Mouse (Mus musculus) liver, postnatal 0 days (tissue): ENCODE measurements around the gene Sh2b3. TPM values are rescaled to one million over a fixed set of nuclear protein-coding genes. Genes with fewer than 3 reads are reported as not detected.

ENCODE experiments used
- ATAC-seq: fragments of 200-750 bp; cut with Nextera tagmentation; 2 replicates; pipeline ENCODE4 v1.8.0; 2017; ENCODE audit warnings: mild to moderate bottlenecking, moderate library complexity
- DNase-seq: peaks from one replicate; pipeline ENCODE4 v3.0.0-alpha.2; 2016
- H3K27ac ChIP-seq: fragments of 300-500 bp; sonication (generic); 2 replicates; pipeline ENCODE4 v1.5.1; 2014; ENCODE audit warnings: antibody characterized with exemption, moderate library complexity, mild to moderate bottlenecking, low read depth
- H3K27me3 ChIP-seq: fragments of 300-500 bp; sonication (generic); 2 replicates; pipeline ENCODE4 v1.6.1; 2014; ENCODE audit warnings: low read length, control low read depth, mixed read lengths; ENCODE audit not compliant: insufficient read depth
- H3K36me3 ChIP-seq: fragments of 300-500 bp; sonication (generic); replicated peaks from 2 replicates; pipeline ENCODE4 v1.6.1; 2014; ENCODE audit warnings: mild to moderate bottlenecking, control low read depth, low read length, moderate library complexity, mixed read lengths; ENCODE audit not compliant: insufficient read depth
- H3K4me1 ChIP-seq: fragments of 300-500 bp; sonication (generic); 2 replicates; pipeline ENCODE4 v1.6.1; 2014; ENCODE audit warnings: antibody characterized with exemption, mild to moderate bottlenecking, control low read depth; ENCODE audit not compliant: insufficient read depth
- H3K4me2 ChIP-seq: fragments of 300-500 bp; sonication (generic); 2 replicates; pipeline ENCODE4 v1.6.1; 2014; ENCODE audit warnings: low read depth, mild to moderate bottlenecking, low read length, moderate library complexity, mixed read lengths
- H3K4me3 ChIP-seq: fragments of 300-500 bp; sonication (generic); 2 replicates; pipeline ENCODE4 v1.5.1; 2014; ENCODE audit warnings: low read depth, low read length
- H3K9ac ChIP-seq: fragments of 300-500 bp; sonication (generic); replicated peaks from 2 replicates; pipeline ENCODE4 v1.6.1; 2014; ENCODE audit warnings: mild to moderate bottlenecking, moderate library complexity
- H3K9me3 ChIP-seq: fragments of 300-500 bp; sonication (generic); 2 replicates; pipeline ENCODE4 v1.6.1; 2016; ENCODE audit warnings: mild to moderate bottlenecking, control low read depth, low read length, mixed read lengths
- CTCF ChIP-seq: sonication (generic); IDR thresholded peaks from 2 replicates; pipeline ENCODE4 v1.5.1; 2016; ENCODE audit warnings: antibody characterized with exemption, low read depth
- EP300 ChIP-seq: IDR thresholded peaks from 2 replicates; pipeline ENCODE4 v1.6.1; 2016; ENCODE audit warnings: antibody characterized with exemption, low read depth, mild to moderate bottlenecking
- WGBS: fragments of 180-500 bp; shearing (Covaris S2); extraction: QIAGEN DNeasy Blood & Tissue Kit; methylation state at CpG from one replicate; pipeline ENCODE4 v1.1.7; 2014; ENCODE audit not compliant: insufficient replicate concordance; 5-methylcytosine and 5-hydroxymethylcytosine counted together
- polyA plus RNA-seq: library from polyadenylated mRNA; unstranded; fragments of >200 nt; fragmentation: Nextera tagmentation; extraction: Ambion mirVana; gene quantifications from 2 replicates; pipeline ENCODE4 v1.2.1, GENCODE M21; 2015

Gene Sh2b3
- polyA plus RNA-seq, 1 experiment from 2014 or later: 9.0 TPM

GRCm38 (mm10) chr5:121783862-121784500 lies 53.5 kb downstream of the Sh2b3 start:
- Histone ChIP-seq H3K36me3 (peaks cover 49% of the 10 kb centered on the region), H3K4me2 (no peak overlapping the region), H3K27ac (no peak overlapping the region), H3K4me3 (no peak overlapping the region), H3K9ac (no peak overlapping the region), H3K9me3 (no peaks in the 10 kb centered on the region), H3K4me1 (no peaks in the 10 kb centered on the region), H3K27me3 (no peaks in the 10 kb centered on the region)
- ATAC-seq (no peak), DNase-seq (no peak)
- WGBS: 79% methylated on average over 10 of the region's 10 CpGs
- TF ChIP-seq EP300: no peak
- TF ChIP-seq CTCF: peak; percentile 16; the same call in 1 of the 2 replicates

- Histone ChIP-seq H3K4me1 (no peaks in the 10 kb centered on the region), H3K4me3 (no peak overlapping the region), H3K9ac (no peak overlapping the region), H3K27me3 (no peaks in the 10 kb centered on the region), H3K9me3 (no peaks in the 10 kb centered on the region), H3K27ac (no peak overlapping the region), H3K36me3 (peaks cover 59% of the 10 kb centered on the region), H3K4me2 (no peak overlapping the region)
- DNase-seq (no peak), ATAC-seq (no peak)
- WGBS: 60% methylated on average over 4 of the region's 4 CpGs
- TF ChIP-seq CTCF: peak; percentile 29
- TF ChIP-seq EP300: no peak
These were observed 55.0 kb downstream of the Sh2b3 start for GRCm38 (mm10) chr5:121782467-121782866.

GRCm38 (mm10) chr5:121780180-121780579 lies 57.3 kb downstream of the Sh2b3 start:
- H3K27ac ChIP-seq: no peak overlapping the region
- H3K9me3 ChIP-seq: no peaks in the 10 kb centered on the region
- H3K4me1 ChIP-seq: no peaks in the 10 kb centered on the region
- no peaks in the 10 kb centered on the region for H3K27me3 ChIP-seq
- no peak for ATAC-seq
- no peak overlapping the region for H3K4me3 ChIP-seq
- no peak overlapping the region for H3K4me2 ChIP-seq
- TF ChIP-seq EP300 (no peak), CTCF (no peak)
- peaks cover 57% of the 10 kb centered on the region for H3K36me3 ChIP-seq
- no peak overlapping the region for H3K9ac ChIP-seq
- 84% methylated on average over 5 of the region's 5 CpGs for WGBS
- no peak for DNase-seq

GRCm38 (mm10) chr5:121778485-121779119 lies 58.8 kb downstream of the Sh2b3 start:
- Histone ChIP-seq H3K9me3 (no peaks in the 10 kb centered on the region), H3K4me2 (no peak overlapping the region), H3K4me1 (no peaks in the 10 kb centered on the region), H3K27me3 (no peaks in the 10 kb centered on the region), H3K27ac (no peak overlapping the region), H3K36me3 (peaks cover 52% of the 10 kb centered on the region), H3K4me3 (no peak overlapping the region), H3K9ac (no peak overlapping the region)
- ATAC-seq (no peak), DNase-seq (no peak)
- TF ChIP-seq CTCF (no peak), EP300 (no peak)
- WGBS: 87% methylated on average over 7 of the region's 7 CpGs

- H3K9ac ChIP-seq: no peak overlapping the region
- TF ChIP-seq CTCF (no peak), EP300 (no peak)
- H3K9me3 ChIP-seq: no peaks in the 10 kb centered on the region
- H3K4me2 ChIP-seq: no peak overlapping the region
- DNase-seq: no peak
- ATAC-seq: no peak
- H3K4me1 ChIP-seq: no peaks in the 10 kb centered on the region
- WGBS: 77% methylated on average over 3 of the region's 3 CpGs
- no peak overlapping the region for H3K4me3 ChIP-seq
- no peaks in the 10 kb centered on the region for H3K27me3 ChIP-seq
- H3K27ac ChIP-seq: no peak overlapping the region
- H3K36me3 ChIP-seq: peaks cover 30% of the 10 kb centered on the region
These were observed 65.8 kb downstream of the Sh2b3 start for GRCm38 (mm10) chr5:121771611-121772010.

GRCm38 (mm10) chr5:121769827-121770226 lies 67.6 kb downstream of the Sh2b3 start:
- no peaks in the 10 kb centered on the region for H3K4me1 ChIP-seq
- no peak for DNase-seq
- H3K27ac ChIP-seq: no peak overlapping the region
- no peaks in the 10 kb centered on the region for H3K27me3 ChIP-seq
- peaks cover 22% of the 10 kb centered on the region for H3K36me3 ChIP-seq
- no peak for ATAC-seq
- no peak overlapping the region for H3K4me3 ChIP-seq
- H3K9ac ChIP-seq: no peak overlapping the region
- no peak for TF ChIP-seq EP300
- no peak for TF ChIP-seq CTCF
- H3K4me2 ChIP-seq: no peak overlapping the region
- WGBS: 88% methylated on average over 7 of the region's 7 CpGs
- no peaks in the 10 kb centered on the region for H3K9me3 ChIP-seq
